In the genomic region with DNA sequence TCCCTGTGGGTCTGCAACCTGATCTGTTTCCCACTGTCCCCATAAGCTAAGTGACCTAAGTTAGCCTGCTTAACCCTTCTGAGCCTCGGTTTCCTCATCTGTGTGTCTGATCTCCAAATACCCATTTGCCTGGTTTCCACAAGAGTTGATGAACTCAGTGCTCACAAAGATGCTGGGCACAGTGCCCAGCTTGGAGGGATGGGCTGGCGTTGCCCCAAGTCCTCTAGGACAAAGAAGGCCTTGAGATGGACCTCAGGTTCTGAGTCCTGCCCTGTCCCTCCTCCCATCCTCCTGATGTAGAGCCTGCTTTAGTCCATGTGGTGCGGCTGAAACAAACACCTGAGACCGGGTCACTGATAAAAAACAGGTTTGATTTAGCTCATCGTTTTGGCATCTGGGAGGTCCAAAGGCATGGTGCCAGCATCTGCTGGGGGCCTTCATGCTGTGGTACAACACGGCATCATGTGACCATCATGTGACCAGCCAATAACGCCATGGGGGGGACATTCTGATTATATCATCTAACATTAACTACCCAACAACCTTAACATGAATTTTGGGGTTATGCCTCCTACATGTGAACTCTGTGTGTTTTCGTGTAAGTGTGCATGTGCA, we compare ENCODE assay signal across 17 mouse cellular contexts.
"Had no signal": no experiment of that assay in that cellular context is flagged by ENCODE, and none has a peak within 500 bp of the region (broad histone marks: within the 10 kb centered on the region; RNA-seq: fewer than 3 reads in every experiment).

No protein-coding gene starts in this region.

- DNase-seq: lung, adult 2 months; lung, postnatal 14 days; lung, postnatal 36 days; right cerebral cortex, postnatal 14 days; thymus, adult 2 months; thymus, postnatal 25 days; thymus, postnatal 4 days had no signal

- H3K9me3 ChIP-seq: lung, embryonic 15.5 days; midbrain, embryonic 13.5 days; midbrain, embryonic 15.5 days; neural tube, embryonic 12.5 days; stomach, embryonic 15.5 days had no signal

- H3K36me3 ChIP-seq: lung, embryonic 15.5 days; midbrain, embryonic 13.5 days; midbrain, embryonic 15.5 days; neural tube, embryonic 12.5 days; stomach, embryonic 15.5 days had no signal

- H3K27ac ChIP-seq: lung, embryonic 15.5 days; macrophage; midbrain, embryonic 13.5 days; midbrain, embryonic 15.5 days; neural tube, embryonic 12.5 days; stomach, embryonic 15.5 days; stomach, postnatal 0 days had no signal

- ATAC-seq: lung, postnatal 0 days; midbrain, embryonic 13.5 days; midbrain, embryonic 15.5 days had no signal

- H3K4me3 ChIP-seq: lung, embryonic 15.5 days; megakaryocyte, embryonic 14.5 days; midbrain, embryonic 13.5 days; midbrain, embryonic 15.5 days; neural tube, embryonic 12.5 days; stomach, embryonic 15.5 days had no signal

- H3K27me3 ChIP-seq: lung, embryonic 15.5 days; midbrain, embryonic 13.5 days; midbrain, embryonic 15.5 days; neural tube, embryonic 12.5 days; stomach, embryonic 15.5 days had no signal

- H3K4me1 ChIP-seq: lung, embryonic 15.5 days; megakaryocyte, embryonic 14.5 days; stomach, embryonic 15.5 days had no signal

- H3K9ac ChIP-seq: lung, embryonic 15.5 days; midbrain, embryonic 13.5 days; midbrain, embryonic 15.5 days; neural tube, embryonic 12.5 days; stomach, embryonic 15.5 days had no signal

- H3K4me2 ChIP-seq: lung, embryonic 15.5 days; midbrain, embryonic 11.5 days; midbrain, embryonic 13.5 days; midbrain, embryonic 15.5 days; neural tube, embryonic 12.5 days; stomach, embryonic 15.5 days had no signal
